Mouse (Mus musculus) forebrain, embryonic 14.5 days (tissue): ENCODE data around the gene Tomm20l. TPM values are rescaled to one million over a fixed set of nuclear protein-coding genes. Genes with fewer than 3 reads are reported as not detected.
A peak's percentile ranks its signal among the peaks of the same experiment; 100 is the strongest.
"Not testable (repeated sequence)": the region's sequence is repeated elsewhere in the genome, so short reads cannot be mapped to it uniquely, and the experiment has no call there.

Experiments
- ATAC-seq: fragments of 200-750 bp; cut with Nextera tagmentation; 2 replicates; pipeline ENCODE4 v1.8.0; 2017; ENCODE audit warnings: mild to moderate bottlenecking, moderate library complexity
- DNase-seq: peaks from one replicate; pipeline ENCODE4 v3.0.0-alpha.2; 2015; ENCODE audit warnings: low spot score
- H3K27ac ChIP-seq: fragments of 300-500 bp; sonication (generic); 2 replicates; pipeline ENCODE4 v1.5.1; 2014; ENCODE audit warnings: low read depth, mild to moderate bottlenecking, control low read depth, low read length, moderate library complexity
- H3K27me3 ChIP-seq: fragments of 300-500 bp; sonication (generic); replicated peaks from 2 replicates; pipeline ENCODE4 v1.6.1; 2014; ENCODE audit warnings: low read length, control low read depth, mixed read lengths; ENCODE audit not compliant: control insufficient read depth, insufficient read depth
- H3K36me3 ChIP-seq: fragments of 300-500 bp; sonication (generic); 2 replicates; pipeline ENCODE4 v1.6.1; 2014; ENCODE audit warnings: low read length, control low read depth; ENCODE audit not compliant: control insufficient read depth, insufficient read depth
- H3K4me1 ChIP-seq: fragments of 300-500 bp; sonication (generic); 2 replicates; pipeline ENCODE4 v1.6.1; 2014; ENCODE audit warnings: antibody characterized with exemption, low read length, control low read depth; ENCODE audit not compliant: control insufficient read depth, insufficient read depth
- H3K4me2 ChIP-seq: fragments of 300-500 bp; sonication (generic); 2 replicates; pipeline ENCODE4 v1.6.1; 2014; ENCODE audit warnings: mild to moderate bottlenecking, control low read depth, low read length
- H3K4me3 ChIP-seq: fragments of 300-500 bp; sonication (generic); 2 replicates; pipeline ENCODE4 v1.5.1; 2014; ENCODE audit warnings: low read depth, low read length, control low read depth
- H3K9ac ChIP-seq: fragments of 300-500 bp; sonication (generic); 2 replicates; pipeline ENCODE4 v1.6.1; 2014; ENCODE audit warnings: mild to moderate bottlenecking, low read length, control low read depth, moderate library complexity
- H3K9me3 ChIP-seq: fragments of 300-500 bp; sonication (generic); replicated peaks from 2 replicates; pipeline ENCODE4 v1.6.1; 2016; ENCODE audit warnings: low read length, control low read depth, mixed read lengths; ENCODE audit not compliant: control insufficient read depth
- WGBS: fragments of 180-500 bp; shearing (Covaris S2); extraction: QIAGEN DNeasy Blood & Tissue Kit; methylation state at CpG from one replicate; pipeline ENCODE4 v1.1.7; 2014; 5-methylcytosine and 5-hydroxymethylcytosine counted together
- polyA plus RNA-seq: library from polyadenylated mRNA; unstranded; fragments of >200 nt; fragmentation: Nextera tagmentation; extraction: Ambion mirVana; gene quantifications from 2 replicates; pipeline ENCODE4 v1.2.1, GENCODE M21; 2014

Tomm20l gene
- 0.41 TPM in 1 of 2 replicates, not detected in the other for polyA plus RNA-seq

- Histone ChIP-seq H3K4me2 (peak within 1 kb of the TSS; percentile 39), H3K27ac (no peak within 1 kb of the TSS), H3K4me1 (0 out of 2 replicates have a peak, but pooled peaks cover 4% of the 10 kb centered on the region), H3K9me3 (no peaks in the 10 kb centered on the region), H3K9ac (no peak within 1 kb of the TSS), H3K4me3 (no peak within 1 kb of the TSS), H3K36me3 (no peaks in the 10 kb centered on the region), H3K27me3 (0 out of 2 replicates have a peak, but pooled peaks cover 5% of the 10 kb centered on the region)
- WGBS, result 7% methylated on average over 32 of the region's 33 CpGs
- DNase-seq (no peak), ATAC-seq (no peak)
Measured at GRCm38 (mm10) chr12:71111331-71111730, at the start of gene Tomm20l. TSS of gene Tomm20l (plus strand) at chr12:71111428.

GRCm38 (mm10) chr12:71069846-71070245 lies 41.4 kb upstream of the Tomm20l start:
- Histone ChIP-seq H3K27ac (no peak overlapping the region), H3K4me3 (no peak overlapping the region), H3K9me3 (no peaks in the 10 kb centered on the region), H3K4me2 (no peak overlapping the region), H3K27me3 (no peaks in the 10 kb centered on the region), H3K4me1 (no peaks in the 10 kb centered on the region), H3K36me3 (peaks cover 87% of the 10 kb centered on the region), H3K9ac (no peak overlapping the region)
- ATAC-seq (no peak), DNase-seq (no peak)
- WGBS, result 95% methylated on average over 17 of the region's 17 CpGs

GRCm38 (mm10) chr12:71072048-71072447 lies 39.2 kb upstream of the Tomm20l start:
- Histone ChIP-seq H3K9me3 (no peaks in the 10 kb centered on the region), H3K36me3 (peaks cover 90% of the 10 kb centered on the region), H3K4me3 (no peak overlapping the region), H3K27me3 (no peaks in the 10 kb centered on the region), H3K27ac (no peak overlapping the region), H3K4me1 (no peaks in the 10 kb centered on the region), H3K9ac (no peak overlapping the region), H3K4me2 (no peak overlapping the region)
- DNase-seq, result no peak
- ATAC-seq, result no peak
- 85% methylated on average over 4 of the region's 4 CpGs for WGBS

GRCm38 (mm10) chr12:71073113-71073730 lies 38.0 kb upstream of the Tomm20l start:
- H3K4me1 ChIP-seq, result no peaks in the 10 kb centered on the region
- H3K27me3 ChIP-seq, result no peaks in the 10 kb centered on the region
- no peak overlapping the region for H3K4me2 ChIP-seq
- 60% methylated on average over 12 of the region's 12 CpGs for WGBS
- H3K27ac ChIP-seq, result no peak overlapping the region; the same call in 1 of the 2 replicates
- H3K4me3 ChIP-seq, result no peak overlapping the region
- no peak overlapping the region for H3K9ac ChIP-seq
- H3K36me3 ChIP-seq, result peaks cover 79% of the 10 kb centered on the region
- peak; percentile 86; the same call in 1 of the 2 replicates for ATAC-seq
- DNase-seq, result peak; percentile 61
- H3K9me3 ChIP-seq, result no peaks in the 10 kb centered on the region

GRCm38 (mm10) chr12:71086331-71086730 lies 24.9 kb upstream of the Tomm20l start:
- Histone ChIP-seq H3K27ac (no peak overlapping the region), H3K4me3 (no peak overlapping the region), H3K36me3 (peaks cover 21% of the 10 kb centered on the region), H3K9ac (no peak overlapping the region), H3K4me1 (no peaks in the 10 kb centered on the region), H3K4me2 (no peak overlapping the region), H3K27me3 (no peaks in the 10 kb centered on the region), H3K9me3 (no peaks in the 10 kb centered on the region)
- DNase-seq (no peak), ATAC-seq (no peak)
- WGBS, result 92% methylated on average over 8 of the region's 8 CpGs

- H3K4me1 ChIP-seq, DNase-seq, H3K27me3 ChIP-seq, H3K4me3 ChIP-seq, H3K9me3 ChIP-seq, H3K36me3 ChIP-seq, H3K4me2 ChIP-seq, ATAC-seq, H3K27ac ChIP-seq, H3K9ac ChIP-seq: not testable (repeated sequence)
- 93% methylated on average over 4 of the region's 4 CpGs for WGBS
Measured at GRCm38 (mm10) chr12:71104275-71104674, 7.0 kb upstream of the Tomm20l start.

- H3K9me3 ChIP-seq, result no peaks in the 10 kb centered on the region
- no peak overlapping the region for H3K27ac ChIP-seq
- H3K4me3 ChIP-seq, result no peak overlapping the region
- no peaks in the 10 kb centered on the region for H3K36me3 ChIP-seq
- H3K4me1 ChIP-seq, result 0 out of 2 replicates have a peak, but pooled peaks cover 4% of the 10 kb centered on the region
- H3K9ac ChIP-seq, result no peak overlapping the region
- 90% methylated on average over 6 of the region's 6 CpGs for WGBS
- H3K4me2 ChIP-seq, result no peak overlapping the region
- 0 out of 2 replicates have a peak, but pooled peaks cover 5% of the 10 kb centered on the region for H3K27me3 ChIP-seq
- ATAC-seq (no peak), DNase-seq (no peak)
Measured at GRCm38 (mm10) chr12:71107216-71107771, 3.9 kb upstream of the Tomm20l start.

- Histone ChIP-seq H3K4me3 (no peak overlapping the region), H3K9me3 (no peaks in the 10 kb centered on the region), H3K4me1 (0 out of 2 replicates have a peak, but pooled peaks cover 4% of the 10 kb centered on the region), H3K27ac (no peak overlapping the region), H3K36me3 (no peaks in the 10 kb centered on the region), H3K27me3 (0 out of 2 replicates have a peak, but pooled peaks cover 5% of the 10 kb centered on the region), H3K4me2 (no peak overlapping the region), H3K9ac (no peak overlapping the region)
- DNase-seq (no peak), ATAC-seq (no peak)
- 89% methylated on average over 10 of the region's 10 CpGs for WGBS
Measured at GRCm38 (mm10) chr12:71113074-71113473, 1.8 kb downstream of the Tomm20l start.
